Mouse (Mus musculus) myocyte (in vitro differentiated cells): ENCODE results near the gene D030056L22Rik.

Experiments
- CEBPB ChIP-seq: IDR thresholded peaks from 2 replicates; pipeline ENCODE4 v1.6.1; 2011; ENCODE audit warnings: mild to moderate bottlenecking, moderate library complexity; ENCODE audit not compliant: poor library complexity, insufficient read depth, severe bottlenecking
- MAX ChIP-seq: IDR thresholded peaks from one replicate; pipeline ENCODE4 v1.6.1; 2011; ENCODE audit warnings: low read depth, mild to moderate bottlenecking, control low read depth
- MYOD1 ChIP-seq, 3 experiments: IDR thresholded peaks; one replicate each; pipeline ENCODE4 v1.6.1; 2011; ENCODE audit warnings: control low read depth in 2 of 3, low read depth in 2 of 3, mild to moderate bottlenecking in 2 of 3, moderate library complexity in 1 of 3; ENCODE audit not compliant: insufficient read length in 2 of 3, control insufficient read depth in 1 of 3
- MYOG ChIP-seq, 3 experiments: IDR thresholded peaks; one replicate each; pipeline ENCODE4 v1.6.1; 2011; ENCODE audit warnings: control low read depth in 2 of 3, low read depth in 2 of 3, mild to moderate bottlenecking in 2 of 3; ENCODE audit not compliant: insufficient read length in 2 of 3, control insufficient read depth in 1 of 3, insufficient read depth in 1 of 3
- POLR2A ChIP-seq: IDR thresholded peaks from one replicate; pipeline ENCODE4 v1.6.1; 2011; ENCODE audit warnings: low read depth, mild to moderate bottlenecking, control low read depth, moderate library complexity; ENCODE audit not compliant: insufficient read length
- POLR2AphosphoS2 ChIP-seq: IDR thresholded peaks from one replicate; pipeline ENCODE4 v1.6.1; 2011; ENCODE audit warnings: low read depth, control low read depth; ENCODE audit not compliant: insufficient read length
- REST ChIP-seq: IDR thresholded peaks from one replicate; pipeline ENCODE4 v1.6.1; 2011; ENCODE audit warnings: mild to moderate bottlenecking, control low read depth, moderate library complexity; ENCODE audit not compliant: insufficient read depth, insufficient read length
- TCF3 ChIP-seq: IDR thresholded peaks from one replicate; pipeline ENCODE4 v1.6.1; 2011; ENCODE audit warnings: low read depth, control low read depth; ENCODE audit not compliant: insufficient read length
- USF1 ChIP-seq: IDR thresholded peaks from one replicate; pipeline ENCODE4 v1.6.1; 2011; ENCODE audit warnings: low read depth, mild to moderate bottlenecking, control low read depth, moderate library complexity

- TF ChIP-seq USF1 = no peak
- no peak for TF ChIP-seq MYOG (IDR thresholded peaks at IDR 0.05; ENCODE audit: control insufficient read depth in 1 of 3, insufficient read depth in 1 of 3, insufficient read length in 2 of 3, low read depth in 2 of 3)
- TF ChIP-seq MAX = no peak
- TF ChIP-seq POLR2A = no peak
- no peak for TF ChIP-seq TCF3
- no peak for TF ChIP-seq CEBPB
- no peak for TF ChIP-seq MYOD1 (IDR thresholded peaks at IDR 0.05; ENCODE audit: control insufficient read depth in 1 of 3, insufficient read length in 2 of 3, low read depth in 2 of 3)
- no peak for TF ChIP-seq POLR2AphosphoS2
- TF ChIP-seq REST = no peak
Measured at GRCm38 (mm10) chr19:18747379-18747778, 34.4 kb downstream of the D030056L22Rik start.
